Mouse (Mus musculus): ENCODE results near the gene Serpinb6a.
A peak's percentile ranks its signal among the peaks of the same experiment; 100 is the strongest.
"Not testable (repeated sequence)": the region's sequence is repeated elsewhere in the genome, so short reads cannot be mapped to it uniquely, and the experiment has no call there.

Serpinb6a gene

GRCm38 (mm10) chr13:33989625-33990024, 13.0 kb downstream of the Serpinb6a start:
- DNase-seq (ENCODE audit: extremely low spot score, low spot score) = no peak

DNA sequence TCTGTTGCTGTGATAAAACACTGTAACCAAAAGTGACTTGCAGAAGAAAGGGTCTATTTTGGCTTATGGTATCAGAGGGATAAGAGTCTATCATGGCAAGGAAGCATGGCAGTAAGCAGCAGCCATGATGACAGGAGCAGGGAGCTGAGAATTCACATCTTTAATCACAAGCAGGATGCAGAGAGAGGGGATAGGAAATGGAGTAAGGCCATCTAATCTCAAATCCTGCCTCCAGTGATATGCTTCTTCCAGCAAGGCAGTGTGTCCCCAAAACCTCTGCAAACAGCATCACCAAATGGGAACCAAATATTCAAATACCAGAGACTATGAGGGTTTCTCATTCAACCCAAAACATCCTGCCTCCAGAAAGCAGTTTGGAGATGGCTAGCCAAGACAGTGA, 36.0 kb downstream of the Serpinb6a start:
- DNase-seq (ENCODE audit: extremely low spot score, low spot score) = no peak

DNA sequence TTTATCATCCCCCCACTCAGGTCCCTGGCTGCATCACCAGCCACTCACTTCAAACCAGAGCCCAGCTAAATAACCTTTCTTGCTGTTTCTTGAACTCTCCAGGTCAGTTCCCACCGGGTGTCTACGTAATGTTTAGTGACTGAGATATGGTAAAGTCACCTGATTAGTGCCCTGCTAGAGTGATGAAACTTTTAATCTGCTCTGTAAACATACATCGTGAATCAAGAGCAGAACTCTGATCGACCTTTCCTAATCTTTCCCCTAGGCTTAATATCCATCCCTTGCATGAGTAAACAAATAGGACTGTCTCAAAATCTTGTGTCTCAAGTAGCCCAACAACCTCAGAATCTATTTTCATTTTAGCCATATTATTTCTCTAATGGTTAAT, 36.6 kb downstream of the Serpinb6a start:
- no peak for DNase-seq (ENCODE audit: extremely low spot score, low spot score)

GRCm38 (mm10) chr13:33965056-33966024, 37.3 kb downstream of the Serpinb6a start:
- no peak for DNase-seq (ENCODE audit: extremely low spot score, low spot score)

DNA sequence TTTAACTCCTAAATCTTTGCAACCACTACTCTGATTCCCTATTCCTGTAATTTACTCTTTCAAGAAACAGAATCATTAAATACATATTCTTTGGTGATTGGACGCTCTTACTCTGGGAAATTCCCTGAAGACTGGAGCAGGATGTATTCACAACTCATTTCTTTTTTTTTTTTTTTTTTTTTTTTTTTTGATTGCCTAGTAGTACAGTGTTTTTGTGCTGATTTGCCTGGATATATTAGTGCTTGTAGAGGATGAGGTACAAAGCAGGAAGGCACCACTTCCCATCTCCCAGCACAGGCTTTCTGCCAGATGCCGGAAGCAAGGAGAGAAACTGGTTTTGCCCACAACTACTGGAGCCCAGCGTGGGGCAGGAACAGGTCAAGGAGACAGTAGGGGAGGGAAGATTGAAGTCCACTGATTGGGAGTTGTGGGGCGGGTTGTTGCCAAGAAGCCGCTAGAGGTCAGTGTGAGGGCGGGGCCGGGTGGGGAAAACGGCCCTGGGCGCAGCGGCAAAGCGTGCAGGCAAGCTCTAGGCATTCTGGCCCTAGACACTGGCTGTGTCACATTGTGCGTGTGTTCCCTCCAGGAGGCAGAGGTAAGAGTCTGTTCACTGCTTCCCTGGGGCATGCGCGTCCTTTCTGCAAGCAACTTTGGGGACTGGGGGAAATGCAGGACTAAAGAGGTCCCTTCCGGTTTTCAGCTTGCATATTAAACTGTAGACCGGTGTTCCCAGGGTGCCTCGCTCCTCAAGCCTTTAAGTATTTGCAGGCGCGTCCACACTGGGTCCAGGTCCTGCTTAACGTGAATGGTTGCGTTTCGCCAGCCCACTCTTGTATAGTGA, 38.2 kb downstream of the Serpinb6a start, which contains the start of gene Nqo2:
Gene Nqo2 (plus strand): TSS at position 482 of the 841 bp plus-strand sequence.
- DNase-seq (ENCODE audit: extremely low spot score, low spot score) = peak; percentile 84

DNA sequence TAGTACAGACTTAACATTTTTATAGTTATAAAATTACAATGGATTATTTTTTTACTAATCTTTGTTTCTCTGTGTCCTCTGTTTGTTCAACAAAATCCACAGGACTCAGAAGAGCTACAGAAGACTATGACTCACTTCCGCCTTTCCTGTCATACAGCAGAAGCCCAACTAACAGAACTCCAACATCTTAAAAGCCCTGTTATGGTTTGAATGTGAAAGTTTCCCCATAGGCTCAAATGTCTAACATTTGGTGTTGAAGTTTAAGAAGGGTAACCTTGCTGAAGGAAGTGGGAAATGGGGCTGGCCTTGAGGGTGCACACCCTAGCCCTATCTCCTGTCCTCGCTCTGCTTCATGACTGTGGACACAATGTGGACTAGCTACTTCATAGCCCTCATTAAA, 42.8 kb downstream of the Serpinb6a start:
- DNase-seq (ENCODE audit: extremely low spot score, low spot score) = no peak

GRCm38 (mm10) chr13:33956571-33957421, 45.8 kb downstream of the Serpinb6a start:
- no peak for DNase-seq (ENCODE audit: extremely low spot score, low spot score)

DNA sequence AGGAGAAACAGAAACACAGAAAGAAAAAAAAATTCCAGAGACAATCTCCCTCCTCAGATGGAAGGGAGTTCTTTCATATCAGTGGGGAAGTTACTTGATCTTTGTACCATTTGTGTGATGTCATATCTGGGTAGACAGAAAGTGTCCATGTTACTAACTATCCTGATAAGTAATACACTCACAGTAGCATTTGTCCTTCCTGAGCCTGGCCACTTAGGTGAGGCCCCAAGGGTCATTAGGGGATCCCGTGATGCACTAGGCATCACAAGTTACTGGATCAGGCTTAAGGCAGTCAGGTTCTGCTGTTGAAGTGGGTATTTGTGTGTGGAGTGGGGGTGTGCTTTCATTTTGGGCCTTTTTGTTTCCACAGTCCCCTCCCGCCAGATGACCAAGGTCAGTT, 49.6 kb downstream of the Serpinb6a start:
- no peak for DNase-seq (ENCODE audit: extremely low spot score, low spot score)

DNA sequence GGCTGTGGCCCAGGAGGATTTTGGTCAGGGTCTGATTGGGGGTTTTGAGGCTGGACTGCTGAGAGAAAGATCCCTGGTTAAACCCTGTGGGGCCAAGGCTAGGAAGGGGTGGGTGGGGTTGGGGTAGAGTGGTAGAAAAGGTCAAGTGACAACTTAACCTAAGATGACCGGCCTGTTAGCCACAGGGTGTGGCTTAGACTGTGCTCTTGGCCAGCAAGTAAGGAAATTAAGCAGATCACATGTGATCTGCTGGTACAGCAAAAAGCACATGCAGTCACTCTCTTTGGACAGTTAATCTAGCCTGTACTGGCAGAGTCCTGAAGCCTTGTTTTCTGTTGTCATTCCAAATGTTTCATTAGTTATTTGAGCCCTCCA, 50.5 kb downstream of the Serpinb6a start:
- no peak for DNase-seq (ENCODE audit: extremely low spot score, low spot score)

GRCm38 (mm10) chr13:33951308-33952074, 51.1 kb downstream of the Serpinb6a start:
- no peak for DNase-seq (ENCODE audit: extremely low spot score, low spot score)

DNA sequence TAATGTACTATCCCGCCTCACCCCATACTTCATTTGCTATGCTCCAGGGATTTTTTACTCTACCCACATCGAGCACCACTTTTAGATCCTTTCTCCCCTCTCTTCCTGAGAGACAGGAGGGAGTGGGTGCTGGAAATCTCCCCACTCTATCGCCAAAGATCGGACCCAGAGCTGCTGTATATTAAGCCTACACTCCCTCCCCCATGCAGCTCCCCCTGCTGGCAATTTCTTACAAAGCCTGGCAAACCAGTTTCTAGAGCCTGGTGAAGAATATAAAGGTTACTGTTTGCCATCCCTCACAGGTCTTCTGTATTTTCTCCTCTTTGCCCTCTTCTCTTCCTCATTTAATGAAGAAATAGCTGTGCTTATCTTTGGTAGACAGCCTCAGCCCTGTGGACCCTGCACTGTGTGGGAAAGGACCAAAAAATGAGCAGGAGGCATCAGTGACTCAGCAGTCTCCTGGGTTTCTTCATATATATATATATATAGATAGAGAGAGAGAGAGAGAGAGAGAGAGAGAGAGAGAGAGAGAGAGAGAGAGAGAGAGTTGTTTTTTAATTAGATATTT, 60.3 kb downstream of the Serpinb6a start:
- DNase-seq (ENCODE audit: extremely low spot score, low spot score) = no peak

- DNase-seq (ENCODE audit: extremely low spot score, low spot score) = no peak
These were observed 61.2 kb downstream of the Serpinb6a start for GRCm38 (mm10) chr13:33941288-33941808.

DNA sequence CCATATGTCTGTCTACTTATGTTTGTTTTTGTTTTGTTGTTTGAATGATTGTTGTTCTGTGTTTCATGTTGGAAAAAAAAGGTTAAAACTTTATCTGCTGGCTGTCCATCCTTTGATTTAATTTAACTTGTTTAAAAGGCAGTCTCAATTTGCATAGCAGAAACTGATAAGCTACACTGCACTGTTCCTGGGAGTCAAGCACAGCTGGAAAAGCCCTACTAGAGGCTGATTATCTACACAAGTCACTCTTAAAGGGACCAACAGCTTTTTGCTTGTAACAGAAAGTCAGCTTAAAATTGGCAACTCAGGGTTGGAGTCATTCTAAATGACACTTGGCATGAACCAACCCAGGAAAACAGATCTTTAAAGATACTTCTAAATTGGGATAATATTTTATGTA, 65.0 kb downstream of the Serpinb6a start:
- DNase-seq (ENCODE audit: extremely low spot score, low spot score) = not testable (repeated sequence)

DNA sequence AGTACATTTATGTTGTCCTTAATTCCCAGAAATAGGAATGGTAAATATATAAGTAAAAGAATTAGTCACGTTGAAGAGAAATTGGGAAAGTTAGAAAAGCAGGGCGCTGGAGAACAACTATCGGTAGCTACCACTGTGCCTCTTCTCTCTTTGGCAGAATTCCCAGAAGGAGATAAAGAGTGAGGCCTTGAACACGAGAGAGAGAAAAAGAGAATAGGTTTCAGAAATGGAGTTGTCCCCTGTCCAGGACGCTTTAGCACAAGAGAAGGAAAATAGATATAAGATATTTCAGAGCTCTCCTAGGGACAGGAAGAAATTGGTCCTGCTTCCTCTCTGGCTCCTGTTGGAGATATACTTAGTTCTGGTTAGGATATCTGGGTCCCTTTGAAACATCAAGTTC, 65.4 kb downstream of the Serpinb6a start:
- DNase-seq (ENCODE audit: extremely low spot score, low spot score) = no peak

DNA sequence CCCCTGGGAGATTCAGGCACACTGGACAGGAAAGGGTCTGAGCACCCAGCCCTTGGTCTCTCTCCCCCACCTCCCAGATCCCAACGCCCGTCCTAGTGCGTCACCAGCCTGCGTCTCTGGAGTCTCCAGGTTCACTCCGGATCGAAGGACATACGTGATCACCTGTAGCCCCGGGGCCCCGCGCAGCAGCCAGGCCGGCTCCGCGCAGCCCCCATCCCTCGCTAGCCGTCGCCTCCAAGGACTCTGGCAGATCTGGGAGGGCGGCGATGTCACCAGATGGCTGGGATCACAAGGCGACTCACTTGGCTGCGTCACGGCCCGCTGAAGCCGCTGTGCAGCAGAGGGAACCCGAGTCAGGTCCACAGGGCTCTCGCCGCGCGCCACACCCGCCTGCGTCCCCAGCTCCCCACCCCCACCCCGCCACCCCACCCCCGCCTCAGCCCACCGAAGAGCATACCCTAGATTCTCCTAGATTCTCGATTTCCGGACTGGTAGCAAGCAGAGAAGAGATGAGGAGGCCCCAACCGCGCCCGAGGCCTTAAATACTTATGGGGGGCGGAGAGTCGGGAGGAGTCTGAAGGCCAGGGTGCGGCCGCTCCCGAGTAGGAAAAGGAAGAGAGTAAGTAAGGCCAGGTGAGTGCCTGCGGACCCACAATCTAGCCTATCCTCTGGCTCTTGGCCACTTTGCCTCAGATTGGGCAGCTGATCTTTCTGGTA, 67.0 kb downstream of the Serpinb6a start:
- DNase-seq (ENCODE audit: extremely low spot score, low spot score) = peak; percentile 69

GRCm38 (mm10) chr13:33934743-33935142, 67.9 kb downstream of the Serpinb6a start:
- no peak for DNase-seq (ENCODE audit: extremely low spot score, low spot score)

DNA sequence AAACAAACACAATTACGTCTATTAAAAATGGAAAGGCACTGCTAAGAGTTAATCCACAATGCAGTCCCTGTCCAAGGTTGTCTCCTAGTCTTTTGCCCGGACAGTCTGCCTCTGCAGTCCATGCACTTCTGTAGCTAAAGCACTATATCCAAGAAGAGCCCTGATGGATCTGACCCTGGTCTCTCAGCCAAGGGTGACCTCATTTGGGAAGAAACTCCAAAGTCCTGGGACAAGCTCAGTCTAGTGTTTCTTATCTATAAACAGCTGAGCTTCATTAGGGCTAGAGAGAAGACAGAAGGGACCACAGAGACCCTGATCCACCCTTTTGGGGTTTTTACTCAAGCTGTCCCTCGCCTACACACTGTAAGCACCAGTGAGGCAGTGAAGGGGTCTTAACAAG, 71.7 kb downstream of the Serpinb6a start:
- no peak for DNase-seq (ENCODE audit: extremely low spot score, low spot score)

DNA sequence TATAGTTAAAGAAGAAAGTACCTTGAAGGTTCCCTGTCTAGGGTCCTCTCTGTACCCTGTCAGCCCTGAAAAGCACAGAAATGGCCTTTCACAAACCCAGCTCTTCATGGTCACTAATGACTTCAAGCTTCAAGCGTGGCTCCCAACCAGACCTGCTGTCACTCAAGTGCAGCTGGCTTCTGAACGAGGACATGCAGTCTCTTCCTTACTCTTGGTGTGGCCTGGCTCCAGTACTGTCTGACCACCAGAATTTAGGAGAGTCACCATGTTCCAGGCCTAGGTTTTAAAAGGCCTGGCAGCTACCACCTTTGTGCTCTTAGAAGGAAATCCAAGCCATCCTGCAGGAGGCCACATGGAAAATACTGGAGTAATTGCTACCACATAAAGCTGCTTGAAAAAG, 72.3 kb downstream of the Serpinb6a start:
- no peak for DNase-seq (ENCODE audit: extremely low spot score, low spot score)

GRCm38 (mm10) chr13:33921699-33922098, 80.9 kb downstream of the Serpinb6a start:
- DNase-seq (ENCODE audit: extremely low spot score, low spot score) = no peak

Data from neural tube, embryonic 10.5 days (tissue).